Mouse (Mus musculus) erythroblast, embryonic 14.5 days (primary cell): ENCODE data around the gene Syn3. TPM values are rescaled to one million over a fixed set of nuclear protein-coding genes. Genes with fewer than 3 reads are reported as not detected.

Experiments
- H3K27me3 ChIP-seq: 2 replicates; pipeline ENCODE4 v1.6.1; 2012; ENCODE audit warnings: inconsistent platforms; ENCODE audit not compliant: control insufficient read depth
- H3K36me3 ChIP-seq: 2 replicates; pipeline ENCODE4 v1.6.1; 2012; ENCODE audit warnings: mild to moderate bottlenecking, inconsistent platforms; ENCODE audit not compliant: control insufficient read depth
- H3K4me1 ChIP-seq: 2 replicates; pipeline ENCODE4 v1.6.1; 2012; ENCODE audit warnings: inconsistent platforms; ENCODE audit not compliant: control insufficient read depth
- H3K4me3 ChIP-seq: replicated peaks from 2 replicates; pipeline ENCODE3; 2012; ENCODE audit warnings: moderate library complexity, mild to moderate bottlenecking, inconsistent platforms
- H3K9me3 ChIP-seq: 2 replicates; pipeline ENCODE4 v1.6.1; 2012; ENCODE audit warnings: low read length, inconsistent platforms, mixed read lengths; ENCODE audit not compliant: control insufficient read depth
- GATA1 ChIP-seq: IDR thresholded peaks from 2 replicates; pipeline ENCODE4 v1.6.1; 2012; ENCODE audit warnings: low read length, inconsistent platforms, mixed read lengths
- TAL1 ChIP-seq: IDR thresholded peaks from 3 replicates; pipeline ENCODE4 v1.6.1; 2012; ENCODE audit warnings: low read length, inconsistent platforms, mixed read lengths
- polyA plus RNA-seq: library from polyadenylated mRNA; stranded (reverse); fragments of >175 nt; gene quantifications from 2 replicates; pipeline ENCODE4 v1.2.3, GENCODE M21; 2012

The Syn3 gene
- polyA plus RNA-seq, 1 experiment = not detected

DNA sequence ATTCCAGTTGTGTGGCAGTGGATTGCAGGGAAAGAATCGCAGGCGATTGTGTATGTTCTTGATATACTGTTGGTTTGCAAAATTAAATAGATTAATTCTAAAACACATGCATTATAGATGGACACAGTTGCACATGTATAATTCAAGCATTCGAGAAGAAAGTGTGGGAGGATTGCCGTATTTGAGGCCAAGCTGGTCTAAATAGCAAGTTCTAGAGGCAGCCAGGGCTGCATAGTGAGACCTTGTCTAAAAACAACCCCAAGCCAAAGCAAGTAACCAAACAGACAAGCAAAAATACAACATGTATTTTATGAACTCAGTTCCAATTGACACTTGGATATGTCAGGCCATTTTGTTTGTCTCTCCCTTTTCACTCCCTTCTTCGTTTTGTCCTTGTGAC is 223.1 kb downstream of the Syn3 start:
- Histone ChIP-seq H3K36me3 (no peaks in the 10 kb centered on the region), H3K27me3 (no peaks in the 10 kb centered on the region), H3K9me3 (no peaks in the 10 kb centered on the region), H3K4me3 (no peak overlapping the region), H3K4me1 (no peaks in the 10 kb centered on the region)
- TF ChIP-seq TAL1 (no peak), GATA1 (no peak)

DNA sequence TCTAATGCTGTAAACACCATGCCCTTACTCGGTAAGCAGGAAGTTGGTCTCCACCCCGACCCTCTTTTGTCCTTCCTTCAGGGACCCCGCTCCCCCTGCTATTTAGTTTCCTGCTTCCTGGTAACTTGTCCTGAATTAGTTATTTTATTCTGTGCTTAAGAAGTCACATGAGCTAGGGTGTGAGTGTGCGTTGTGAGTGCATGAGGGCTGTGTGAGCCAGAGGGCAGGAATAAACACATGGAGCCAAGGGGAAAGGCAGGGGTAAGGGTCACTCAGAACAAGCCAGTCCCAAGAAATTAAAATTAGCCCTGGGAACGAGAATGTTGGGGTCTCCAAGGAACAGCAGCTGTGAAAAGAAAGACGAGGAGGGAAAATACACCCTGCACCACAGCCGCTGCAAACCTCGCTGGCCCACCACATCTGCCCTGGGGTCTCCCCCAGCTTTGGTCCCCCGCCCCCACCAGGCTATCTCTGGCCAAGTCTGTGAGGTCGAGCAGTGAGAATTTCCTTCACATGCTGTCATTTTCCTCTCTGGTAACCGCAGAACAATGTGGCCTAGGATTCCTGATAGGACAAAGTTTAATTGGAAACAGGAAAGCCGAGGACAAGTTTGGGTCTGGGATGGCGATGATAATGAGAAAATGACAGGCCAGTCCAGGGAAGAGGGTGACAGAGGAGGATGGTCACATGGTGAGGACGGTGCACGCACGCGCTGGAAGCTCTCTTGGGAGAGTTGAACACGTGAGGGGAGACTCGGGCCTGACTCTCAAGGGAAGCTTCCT is 225.1 kb downstream of the Syn3 start:
- Histone ChIP-seq H3K4me1 (no peaks in the 10 kb centered on the region), H3K4me3 (no peak overlapping the region), H3K27me3 (no peaks in the 10 kb centered on the region), H3K36me3 (no peaks in the 10 kb centered on the region), H3K9me3 (no peaks in the 10 kb centered on the region)
- no peak for TF ChIP-seq TAL1

DNA sequence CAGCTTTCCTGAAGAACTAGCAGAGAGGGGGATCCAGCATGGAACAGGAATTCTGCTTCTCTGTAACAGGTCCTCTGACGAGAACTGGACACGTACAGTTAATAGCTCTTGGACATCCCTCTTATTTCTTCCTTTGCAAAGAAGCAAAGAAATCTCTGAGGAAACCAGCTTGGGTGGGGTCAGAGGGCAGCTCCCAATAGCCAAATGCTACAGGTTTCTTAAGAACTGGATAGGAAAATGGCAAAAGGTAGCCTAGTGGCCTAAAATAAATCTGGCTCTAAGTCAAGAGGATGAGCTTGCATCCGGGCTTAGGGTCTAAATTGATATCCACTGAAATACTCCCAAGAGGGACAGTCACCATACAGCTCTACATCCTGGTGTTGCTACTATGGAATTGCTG is 225.9 kb downstream of the Syn3 start:
- H3K4me1 ChIP-seq = no peaks in the 10 kb centered on the region
- H3K27me3 ChIP-seq = no peaks in the 10 kb centered on the region
- H3K36me3 ChIP-seq = no peaks in the 10 kb centered on the region
- no peaks in the 10 kb centered on the region for H3K9me3 ChIP-seq
- no peak for TF ChIP-seq TAL1
- no peak for TF ChIP-seq GATA1
- H3K4me3 ChIP-seq = no peak overlapping the region

DNA sequence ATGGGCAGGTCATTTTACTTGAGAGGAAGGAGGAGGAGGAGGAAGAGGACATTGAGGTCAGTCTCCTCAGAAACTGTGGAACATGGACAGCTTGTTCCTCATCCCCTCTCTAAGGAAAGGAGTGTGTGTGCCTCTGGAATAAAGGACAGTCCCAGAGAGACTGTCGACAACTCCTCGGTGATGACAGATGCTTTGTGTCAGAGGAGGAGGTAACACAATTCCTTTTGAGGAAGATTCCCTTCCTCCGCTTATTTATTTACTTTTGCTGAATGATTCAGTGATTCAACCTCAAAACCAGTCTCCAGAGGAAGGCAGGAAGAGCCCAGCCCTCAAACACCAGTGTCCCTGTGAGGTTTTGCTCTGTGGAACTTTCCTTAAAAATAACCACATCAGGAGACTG is 228.4 kb downstream of the Syn3 start:
- H3K36me3 ChIP-seq = no peaks in the 10 kb centered on the region

DNA sequence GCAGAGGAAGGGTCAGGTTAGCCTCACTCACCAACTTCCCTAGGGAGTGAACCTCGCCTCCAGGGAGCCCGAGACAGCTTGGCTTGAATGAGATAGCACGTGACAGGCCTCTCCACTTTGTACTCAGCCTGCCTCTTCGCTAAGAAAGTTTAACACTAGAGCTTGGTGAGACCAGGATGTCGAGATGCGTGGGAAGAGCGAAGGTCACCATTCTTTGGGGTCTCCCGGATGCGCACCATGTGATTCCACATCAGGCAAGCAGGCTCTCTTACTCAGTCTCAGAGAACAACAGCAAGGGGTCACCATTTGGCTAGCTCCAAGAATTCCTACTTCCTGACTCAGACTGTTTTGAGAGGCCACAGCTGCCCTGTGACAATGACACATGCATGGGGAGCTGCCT is 234.1 kb downstream of the Syn3 start:
- no peak overlapping the region for H3K4me3 ChIP-seq
- H3K4me1 ChIP-seq = no peaks in the 10 kb centered on the region
- TF ChIP-seq GATA1 (no peak), TAL1 (no peak)
- H3K36me3 ChIP-seq = no peaks in the 10 kb centered on the region
- H3K9me3 ChIP-seq = no peaks in the 10 kb centered on the region
- H3K27me3 ChIP-seq = no peaks in the 10 kb centered on the region

More for the DNA sequence above, 228.4 kb downstream of the Syn3 start:
- Histone ChIP-seq H3K4me1 (no peaks in the 10 kb centered on the region), H3K27me3 (no peaks in the 10 kb centered on the region), H3K9me3 (no peaks in the 10 kb centered on the region), H3K4me3 (no peak overlapping the region)
- no peak for TF ChIP-seq GATA1
- TF ChIP-seq TAL1 = no peak

DNA sequence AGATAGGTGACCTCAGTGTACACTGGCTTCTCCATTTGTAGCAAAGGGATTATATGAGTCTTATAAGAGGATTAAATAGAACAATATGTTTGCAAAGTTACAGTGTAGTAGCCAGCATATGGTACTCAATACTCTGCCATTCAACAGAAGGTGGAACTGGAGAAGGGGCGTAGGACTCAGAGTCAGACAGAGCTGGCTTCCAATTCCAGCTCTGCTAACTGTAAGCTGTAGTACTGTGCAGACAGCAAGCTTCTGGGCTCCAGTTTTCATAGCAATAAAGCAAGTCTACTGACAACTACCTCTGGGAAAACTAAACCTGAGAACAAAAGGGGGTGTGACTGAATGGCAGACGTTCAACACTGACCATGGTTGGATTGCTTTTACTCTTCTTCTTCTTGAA is 237.0 kb downstream of the Syn3 start:
- no peaks in the 10 kb centered on the region for H3K27me3 ChIP-seq
- no peaks in the 10 kb centered on the region for H3K4me1 ChIP-seq
- TF ChIP-seq TAL1 (no peak), GATA1 (no peak)
- no peak overlapping the region for H3K4me3 ChIP-seq
- no peaks in the 10 kb centered on the region for H3K9me3 ChIP-seq
- H3K36me3 ChIP-seq = no peaks in the 10 kb centered on the region

DNA sequence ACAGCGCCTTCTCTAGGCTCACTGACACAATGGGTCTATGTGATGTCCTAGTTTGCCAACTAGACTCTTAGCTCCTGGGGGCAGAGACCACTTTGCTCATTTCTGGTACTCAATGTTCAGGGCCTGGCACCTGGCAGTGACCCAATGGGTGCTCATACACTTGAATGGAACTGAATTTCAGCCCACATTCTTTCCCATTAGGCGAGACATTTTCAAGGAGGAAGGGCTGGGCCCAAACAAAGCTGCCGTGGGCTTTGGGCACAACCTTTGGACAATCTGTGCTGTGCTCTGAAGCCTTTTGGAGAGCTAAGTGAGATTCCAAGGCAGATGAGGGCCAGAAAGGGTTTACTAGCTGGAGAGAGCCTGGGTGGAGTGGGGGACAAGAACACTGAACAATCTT is 239.7 kb downstream of the Syn3 start:
- Histone ChIP-seq H3K4me1 (no peaks in the 10 kb centered on the region), H3K27me3 (no peaks in the 10 kb centered on the region), H3K4me3 (no peak overlapping the region), H3K36me3 (no peaks in the 10 kb centered on the region), H3K9me3 (no peaks in the 10 kb centered on the region)
- TF ChIP-seq GATA1 (no peak), TAL1 (no peak)

DNA sequence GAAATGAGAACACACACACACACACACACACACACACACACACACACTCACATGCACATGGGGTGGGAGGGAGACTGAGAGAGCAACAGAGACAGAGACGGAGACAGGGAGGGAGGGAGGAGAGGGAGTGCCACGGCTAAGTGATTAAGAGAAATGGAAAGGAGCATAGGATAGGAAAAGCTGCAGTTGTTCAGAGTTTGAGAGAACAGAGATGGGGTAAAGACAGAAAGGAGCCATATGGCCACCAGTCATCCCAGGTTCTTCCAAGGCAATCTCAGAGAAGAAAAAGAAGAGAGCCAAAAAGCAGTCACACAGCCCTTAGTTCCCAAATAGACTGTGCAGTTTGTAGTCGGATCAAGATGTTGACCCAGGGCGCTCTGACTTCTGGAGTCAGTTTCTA is 240.7 kb downstream of the Syn3 start:
- Histone ChIP-seq H3K9me3 (no peaks in the 10 kb centered on the region), H3K4me3 (no peak overlapping the region), H3K4me1 (no peaks in the 10 kb centered on the region), H3K36me3 (no peaks in the 10 kb centered on the region), H3K27me3 (no peaks in the 10 kb centered on the region)
- no peak for TF ChIP-seq TAL1
- no peak for TF ChIP-seq GATA1

DNA sequence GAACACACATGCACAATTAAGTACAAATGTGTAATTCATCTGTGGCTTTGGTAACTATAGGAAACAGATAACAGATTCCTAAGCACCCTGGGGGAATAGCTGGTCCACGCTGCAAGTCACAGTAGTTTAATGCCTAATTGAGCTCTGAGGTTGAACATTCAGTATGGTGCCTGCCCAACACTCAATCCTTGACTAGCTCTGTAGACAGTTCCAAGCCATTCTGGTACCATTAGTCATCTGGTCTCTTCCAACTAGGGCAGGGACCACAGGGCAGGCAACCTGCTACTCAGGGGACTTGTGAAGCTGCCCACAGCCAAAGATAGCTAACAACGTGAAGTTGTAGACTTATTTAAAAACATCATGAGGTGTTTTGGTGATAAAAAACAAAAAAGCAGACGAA is 241.7 kb downstream of the Syn3 start:
- H3K9me3 ChIP-seq = no peaks in the 10 kb centered on the region

DNA sequence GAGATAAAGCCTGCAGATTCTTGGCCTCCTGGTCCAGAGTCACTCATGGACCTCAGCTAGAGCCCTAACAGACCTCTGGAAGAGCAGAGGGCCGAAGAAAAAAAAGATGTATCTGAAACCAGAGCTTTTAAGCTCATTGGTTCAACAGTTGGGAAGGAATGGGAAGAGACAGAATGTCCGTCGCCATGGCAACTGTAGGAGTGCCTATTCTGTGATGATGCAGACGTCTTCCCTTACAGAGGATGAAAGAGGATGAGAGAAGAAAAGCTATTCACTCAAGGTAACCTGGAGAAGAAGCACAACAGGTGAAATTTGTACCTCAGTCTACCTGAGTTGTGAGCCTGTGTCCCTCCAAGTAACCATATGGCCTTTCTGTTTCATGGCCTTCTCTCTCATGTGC is 242.5 kb downstream of the Syn3 start:
- Histone ChIP-seq H3K4me3 (no peak overlapping the region), H3K27me3 (no peaks in the 10 kb centered on the region), H3K9me3 (no peaks in the 10 kb centered on the region), H3K4me1 (no peaks in the 10 kb centered on the region), H3K36me3 (no peaks in the 10 kb centered on the region)
- TF ChIP-seq GATA1 (no peak), TAL1 (no peak)

More for the DNA sequence above, 241.7 kb downstream of the Syn3 start:
- H3K27me3 ChIP-seq = no peaks in the 10 kb centered on the region
- no peak overlapping the region for H3K4me3 ChIP-seq
- TF ChIP-seq GATA1 (no peak), TAL1 (no peak)
- no peaks in the 10 kb centered on the region for H3K36me3 ChIP-seq
- H3K4me1 ChIP-seq = no peaks in the 10 kb centered on the region
